Mouse (Mus musculus) small intestine, adult 2 months (tissue): ENCODE measurements at regions not wholly inside any gene's neighbourhood (a gene's known extent, or its start where the extent isn't known, plus 50 kb on each side); places are given as distances from the start of the nearest gene placed in this dataset.

Experiments
- H3K27ac ChIP-seq: fragments of 200-500 bp; 2 replicates; pipeline ENCODE4 v1.5.1; 2012; ENCODE audit warnings: low read depth, low read length, control low read depth, inconsistent platforms; ENCODE audit not compliant: insufficient read depth
- H3K27me3 ChIP-seq: fragments of 200-500 bp; 2 replicates; pipeline ENCODE4 v1.6.1; 2012; ENCODE audit warnings: mild to moderate bottlenecking, moderate library complexity, low read length, inconsistent platforms; ENCODE audit not compliant: control insufficient read depth, insufficient read depth
- H3K36me3 ChIP-seq: fragments of 200-500 bp; 2 replicates; pipeline ENCODE4 v1.6.1; 2012; ENCODE audit warnings: mild to moderate bottlenecking, low read length, control low read depth, inconsistent platforms; ENCODE audit not compliant: control insufficient read depth, insufficient read depth
- H3K4me1 ChIP-seq: fragments of 200-500 bp; 2 replicates; pipeline ENCODE4 v1.6.1; 2012; ENCODE audit warnings: low read length, inconsistent platforms, mixed read lengths; ENCODE audit not compliant: control insufficient read depth, insufficient read depth, insufficient read length
- H3K4me3 ChIP-seq: fragments of 200-500 bp; 2 replicates; pipeline ENCODE4 v1.5.1; 2012; ENCODE audit warnings: low read depth, mild to moderate bottlenecking, control low read depth, inconsistent platforms, low read length, moderate library complexity
- CTCF ChIP-seq: fragments of 200-500 bp; IDR thresholded peaks from 2 replicates; pipeline ENCODE4 v1.5.1; 2012; ENCODE audit warnings: low read depth, mild to moderate bottlenecking, control low read depth, inconsistent platforms, low read length, moderate library complexity, mixed read lengths; ENCODE audit not compliant: insufficient replicate concordance, insufficient read length; ENCODE audit errors: extremely low read depth
- POLR2A ChIP-seq: fragments of 200-500 bp; IDR thresholded peaks from 2 replicates; pipeline ENCODE4 v1.6.1; 2012; ENCODE audit warnings: low read depth, mild to moderate bottlenecking, control low read depth, inconsistent platforms, low read length, moderate library complexity
- whole genome bisulfite sequencing: fragments of 180-500 bp; shearing (Covaris S2); methylation state at CpG from one replicate; pipeline ENCODE4 v1.1.7; 2018; 5-methylcytosine and 5-hydroxymethylcytosine counted together

GRCm38 (mm10) chr9:115775858-115776257 lies 133.4 kb upstream of the Gadl1 start:
- TF ChIP-seq CTCF (no peak), POLR2A (no peak)
- Histone ChIP-seq H3K36me3 (no peaks in the 10 kb centered on the region), H3K27ac (no peak overlapping the region), H3K4me1 (no peaks in the 10 kb centered on the region), H3K4me3 (no peak overlapping the region), H3K27me3 (no peaks in the 10 kb centered on the region)
- WGBS: 85% methylated on average over 7 of the region's 7 CpGs

DNA sequence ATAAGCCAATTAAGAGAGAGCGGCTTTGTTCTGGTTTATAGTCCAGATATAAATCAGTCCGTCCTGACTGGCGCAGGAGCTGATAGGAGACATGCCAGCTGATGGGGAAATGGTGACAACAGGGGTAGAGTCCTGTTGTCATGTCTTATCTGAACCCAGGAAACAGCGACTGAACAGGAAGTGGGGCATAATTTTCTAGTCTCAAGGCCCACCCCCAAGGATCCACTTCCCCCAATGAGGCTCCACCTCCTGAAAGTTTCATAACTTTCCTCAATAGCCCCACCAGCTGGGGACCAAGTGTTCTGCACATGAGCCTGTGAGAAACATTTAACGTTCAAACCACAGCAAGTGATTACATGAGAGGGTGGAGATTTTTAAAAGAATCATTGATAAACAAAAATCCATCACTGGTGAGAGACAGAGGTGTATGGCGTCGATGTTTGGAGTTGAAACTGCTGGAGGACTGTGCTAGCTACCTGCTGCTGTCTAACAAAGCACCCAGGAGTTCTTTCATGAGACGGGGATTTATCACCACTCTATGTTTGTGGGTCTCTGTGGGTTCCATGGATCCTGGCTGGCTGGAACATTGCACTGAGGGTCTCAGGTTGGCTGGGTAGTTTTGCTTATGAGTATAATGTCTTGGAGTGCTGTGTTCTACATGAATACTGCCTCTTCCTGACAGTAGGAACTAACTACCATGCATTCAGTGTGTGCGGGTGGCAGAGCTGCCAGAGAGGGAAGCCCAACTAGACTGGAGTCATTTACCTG lies 132.0 kb upstream of the Gadl1 start:
- Histone ChIP-seq H3K27ac (no peak overlapping the region), H3K27me3 (no peaks in the 10 kb centered on the region), H3K36me3 (no peaks in the 10 kb centered on the region), H3K4me1 (no peaks in the 10 kb centered on the region), H3K4me3 (no peak overlapping the region)
- TF ChIP-seq CTCF (no peak), POLR2A (no peak)
- WGBS: 55% methylated on average over 9 of the region's 9 CpGs

GRCm38 (mm10) chr9:115778862-115779261 lies 130.4 kb upstream of the Gadl1 start:
- H3K27ac ChIP-seq: no peak overlapping the region
- no peak overlapping the region for H3K4me3 ChIP-seq
- no peak for TF ChIP-seq CTCF
- no peaks in the 10 kb centered on the region for H3K4me1 ChIP-seq
- WGBS: 86% methylated on average over 5 of the region's 5 CpGs
- H3K27me3 ChIP-seq: no peaks in the 10 kb centered on the region
- no peaks in the 10 kb centered on the region for H3K36me3 ChIP-seq

DNA sequence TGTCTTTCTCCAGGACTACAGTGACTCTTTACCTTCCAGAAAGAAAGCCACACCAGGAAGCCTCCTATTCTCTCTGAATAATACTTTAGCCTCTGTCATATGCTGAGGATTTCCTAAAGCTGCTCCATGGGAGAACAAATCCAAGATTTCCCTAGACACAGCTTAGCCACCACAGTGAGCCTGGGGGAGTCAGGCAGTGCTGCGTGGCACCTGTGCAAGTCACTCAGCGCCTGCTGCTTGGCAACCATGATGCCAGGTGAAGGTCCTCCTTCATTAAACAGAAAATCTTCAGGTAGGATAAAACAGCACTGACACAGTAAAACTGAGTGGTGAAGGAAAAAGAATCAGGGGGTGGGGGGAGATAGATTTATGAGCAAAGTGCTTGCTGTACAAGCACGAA lies 109.9 kb upstream of the Gadl1 start:
- Histone ChIP-seq H3K4me1 (no peaks in the 10 kb centered on the region), H3K4me3 (no peak overlapping the region), H3K27me3 (no peaks in the 10 kb centered on the region), H3K27ac (no peak overlapping the region), H3K36me3 (no peaks in the 10 kb centered on the region)
- WGBS: 92% methylated on average over 3 of the region's 3 CpGs
- TF ChIP-seq POLR2A (no peak), CTCF (no peak)

- TF ChIP-seq CTCF (no peak), POLR2A (no peak)
- Histone ChIP-seq H3K27me3 (no peaks in the 10 kb centered on the region), H3K4me1 (no peaks in the 10 kb centered on the region), H3K36me3 (no peaks in the 10 kb centered on the region), H3K27ac (no peak overlapping the region), H3K4me3 (no peak overlapping the region)
- 65% methylated on average over 6 of the region's 6 CpGs for WGBS
Measured at GRCm38 (mm10) chr9:115800624-115801023, 108.6 kb upstream of the Gadl1 start.

- Histone ChIP-seq H3K36me3 (no peaks in the 10 kb centered on the region), H3K27ac (no peak overlapping the region), H3K27me3 (no peaks in the 10 kb centered on the region), H3K4me3 (no peak overlapping the region), H3K4me1 (no peaks in the 10 kb centered on the region)
- TF ChIP-seq CTCF (no peak), POLR2A (no peak)
- WGBS: 89% methylated on average over 3 of the region's 3 CpGs
Measured at GRCm38 (mm10) chr9:115803071-115803470, 106.2 kb upstream of the Gadl1 start.

GRCm38 (mm10) chr9:115805224-115805623 lies 104.0 kb upstream of the Gadl1 start:
- H3K36me3 ChIP-seq: no peaks in the 10 kb centered on the region
- WGBS: 73% methylated on average over 4 of the region's 4 CpGs
- H3K4me1 ChIP-seq: no peaks in the 10 kb centered on the region
- no peaks in the 10 kb centered on the region for H3K27me3 ChIP-seq
- H3K27ac ChIP-seq: no peak overlapping the region
- H3K4me3 ChIP-seq: no peak overlapping the region
- TF ChIP-seq POLR2A (no peak), CTCF (no peak)
